Mouse (Mus musculus) olfactory bulb, adult 2 months (tissue): ENCODE measurements around the gene 9230112D13Rik.

Experiments used
- CTCF ChIP-seq: fragments of 200-500 bp; IDR thresholded peaks from 2 replicates; pipeline ENCODE4 v1.5.1; 2012; ENCODE audit warnings: low read depth, mild to moderate bottlenecking, low read length, moderate library complexity; ENCODE audit not compliant: insufficient read depth
- POLR2A ChIP-seq: fragments of 200-500 bp; IDR thresholded peaks from 2 replicates; pipeline ENCODE4 v1.6.1; 2012; ENCODE audit warnings: mild to moderate bottlenecking, low read depth, low read length, moderate library complexity; ENCODE audit not compliant: insufficient read depth

GRCm38 (mm10) chr14:34558947-34559346 lies 36.3 kb upstream of the 9230112D13Rik start:
- no peak for TF ChIP-seq CTCF
- no peak for TF ChIP-seq POLR2A
